Mouse (Mus musculus) monocyte, adult 5-6 weeks (primary cell): ENCODE data around the gene Arhgap23. TPM values are rescaled to one million over a fixed set of nuclear protein-coding genes. Genes with fewer than 3 reads are reported as not detected.

ENCODE experiments used
- ATAC-seq: fragments of 153-309, 156-312 bp; replicated peaks from 2 replicates; pipeline ENCODE4 v1.8.0; 2017; ENCODE audit warnings: mild to moderate bottlenecking; ENCODE audit not compliant: low TSS enrichment, insufficient number of reproducible peaks, severe bottlenecking, poor library complexity, low FRiP score
- total RNA-seq: library from RNA; stranded (forward); fragments of 200-1000, 200-491, 200-594 nt; gene quantifications from 3 replicates; pipeline ENCODE4 v1.2.3, GENCODE M21; 2017

Gene Arhgap23
- total RNA-seq, 1 experiment from 2014 or later = 5.0 TPM

GRCm38 (mm10) chr11:97404184-97404760 is 11.1 kb upstream of the Arhgap23 start:
- no peak for ATAC-seq

GRCm38 (mm10) chr11:97404761-97405190 is 10.6 kb upstream of the Arhgap23 start:
- no peak for ATAC-seq

GRCm38 (mm10) chr11:97406094-97406951 is 9.0 kb upstream of the Arhgap23 start:
- no peak for ATAC-seq

GRCm38 (mm10) chr11:97407456-97407855 is 7.9 kb upstream of the Arhgap23 start:
- ATAC-seq = no peak

- ATAC-seq = peak; percentile 45; the same call in 1 of the 2 replicates
These were observed 7.2 kb upstream of the Arhgap23 start for GRCm38 (mm10) chr11:97408171-97408570.

- no peak for ATAC-seq
These were observed 4.4 kb upstream of the Arhgap23 start for GRCm38 (mm10) chr11:97410958-97411357.

GRCm38 (mm10) chr11:97412117-97412516 is 3.2 kb upstream of the Arhgap23 start:
- ATAC-seq = peak; percentile 49

GRCm38 (mm10) chr11:97412808-97413347 is 2.5 kb upstream of the Arhgap23 start:
- ATAC-seq = 0 out of 2 replicates have a peak, but pooled peaks have one; percentile 12

GRCm38 (mm10) chr11:97415712-97416636 is 641 bp downstream of the Arhgap23 start:
- ATAC-seq = no peak

GRCm38 (mm10) chr11:97416637-97417035 is 1.3 kb downstream of the Arhgap23 start:
- no peak for ATAC-seq

GRCm38 (mm10) chr11:97418834-97419539 is 3.7 kb downstream of the Arhgap23 start:
- no peak for ATAC-seq

GRCm38 (mm10) chr11:97419540-97419900 is 4.2 kb downstream of the Arhgap23 start:
- ATAC-seq = no peak

GRCm38 (mm10) chr11:97422507-97422906 is 7.2 kb downstream of the Arhgap23 start:
- no peak for ATAC-seq

- no peak for ATAC-seq
These were observed 8.9 kb downstream of the Arhgap23 start for GRCm38 (mm10) chr11:97424092-97424692.

GRCm38 (mm10) chr11:97424802-97425201 is 9.5 kb downstream of the Arhgap23 start:
- ATAC-seq = no peak

- ATAC-seq = peak; percentile 80
These were observed 12.7 kb downstream of the Arhgap23 start for GRCm38 (mm10) chr11:97427794-97428725.

GRCm38 (mm10) chr11:97428726-97429077 is 13.4 kb downstream of the Arhgap23 start:
- ATAC-seq = no peak
